Mouse (Mus musculus): ENCODE results near the gene Mical2. TPM values are rescaled to one million over a fixed set of nuclear protein-coding genes. Genes with fewer than 3 reads are reported as not detected.

Mical2 gene
- polyA plus RNA-seq, 1 experiment from 2014 or later = 15.3 TPM

- no peak for TF ChIP-seq CTCF (IDR thresholded peaks at IDR 0.05; ENCODE audit: low read depth)
- Histone ChIP-seq H3K9ac (no peak overlapping the region), H3K9me3 (ENCODE audit: low read depth, low read length) (no peaks in the 10 kb centered on the region), H3K4me2 (no peak overlapping the region), H3K4me1 (ENCODE audit: insufficient read depth) (peaks cover 7% of the 10 kb centered on the region; the same call in 1 of the 2 replicates), H3K4me3 (ENCODE audit: low read depth, low read length) (no peak overlapping the region), H3K36me3 (ENCODE audit: insufficient read depth) (no peaks in the 10 kb centered on the region), H3K27ac (ENCODE audit: low read depth) (no peak overlapping the region), H3K27me3 (ENCODE audit: insufficient read depth, low read length) (no peaks in the 10 kb centered on the region)
- 77% methylated on average over 5 of the region's 5 CpGs for WGBS
- DNase-seq (no peak), ATAC-seq (ENCODE audit: insufficient read depth) (no peak)
Measured at GRCm38 (mm10) chr7:112261121-112261520, 35.5 kb downstream of the Mical2 start.

GRCm38 (mm10) chr7:112267266-112267665 lies 41.6 kb downstream of the Mical2 start:
- TF ChIP-seq CTCF (IDR thresholded peaks at IDR 0.05; ENCODE audit: low read depth) = no peak
- WGBS = 64% methylated on average over 5 of the region's 5 CpGs

GRCm38 (mm10) chr7:112268761-112269425 lies 43.2 kb downstream of the Mical2 start:
- DNase-seq = peak; percentile 63
- Histone ChIP-seq H3K27ac (ENCODE audit: low read depth) (peak overlapping the region; percentile 91), H3K4me3 (ENCODE audit: low read depth, low read length) (no peak overlapping the region), H3K4me1 (ENCODE audit: insufficient read depth) (peaks cover 23% of the 10 kb centered on the region), H3K27me3 (ENCODE audit: insufficient read depth, low read length) (no peaks in the 10 kb centered on the region), H3K4me2 (no peak overlapping the region), H3K9me3 (ENCODE audit: low read depth, low read length) (no peaks in the 10 kb centered on the region), H3K36me3 (ENCODE audit: insufficient read depth) (peaks cover 4% of the 10 kb centered on the region; the same call in 1 of the 2 replicates), H3K9ac (no peak overlapping the region)
- WGBS = 54% methylated on average over 15 of the region's 15 CpGs
- peak; percentile 30; the same call in 1 of the 2 replicates for ATAC-seq (ENCODE audit: insufficient read depth)
- no peak for TF ChIP-seq CTCF (IDR thresholded peaks at IDR 0.05; ENCODE audit: low read depth)

More at GRCm38 (mm10) chr7:112267266-112267665, 41.6 kb downstream of the Mical2 start:
- DNase-seq (no peak), ATAC-seq (ENCODE audit: insufficient read depth) (no peak)
- peaks cover 21% of the 10 kb centered on the region for H3K4me1 ChIP-seq (ENCODE audit: insufficient read depth)
- no peaks in the 10 kb centered on the region for H3K9me3 ChIP-seq (ENCODE audit: low read depth, low read length)
- no peak overlapping the region for H3K4me3 ChIP-seq (ENCODE audit: low read depth, low read length)
- H3K4me2 ChIP-seq = no peak overlapping the region
- no peaks in the 10 kb centered on the region for H3K27me3 ChIP-seq (ENCODE audit: insufficient read depth, low read length)
- no peak overlapping the region for H3K27ac ChIP-seq (ENCODE audit: low read depth)
- H3K36me3 ChIP-seq (ENCODE audit: insufficient read depth) = peaks cover 4% of the 10 kb centered on the region; the same call in 1 of the 2 replicates
- no peak overlapping the region for H3K9ac ChIP-seq

- Histone ChIP-seq H3K4me2 (no peak overlapping the region), H3K36me3 (ENCODE audit: insufficient read depth) (peaks cover 4% of the 10 kb centered on the region; the same call in 1 of the 2 replicates), H3K27me3 (ENCODE audit: insufficient read depth, low read length) (no peaks in the 10 kb centered on the region), H3K4me3 (ENCODE audit: low read depth, low read length) (no peak overlapping the region), H3K27ac (ENCODE audit: low read depth) (peak overlapping the region; percentile 91), H3K4me1 (ENCODE audit: insufficient read depth) (peaks cover 30% of the 10 kb centered on the region), H3K9ac (no peak overlapping the region), H3K9me3 (ENCODE audit: low read depth, low read length) (no peaks in the 10 kb centered on the region)
- ATAC-seq (ENCODE audit: insufficient read depth) = 0 out of 2 replicates have a peak, but pooled peaks have one; percentile 28
- 50% methylated on average over 5 of the region's 5 CpGs for WGBS
- no peak for TF ChIP-seq CTCF (IDR thresholded peaks at IDR 0.05; ENCODE audit: low read depth)
- peak; percentile 74 for DNase-seq
Measured at GRCm38 (mm10) chr7:112270870-112271269, 45.2 kb downstream of the Mical2 start.

- ATAC-seq (ENCODE audit: insufficient read depth) (no peak), DNase-seq (no peak)
- TF ChIP-seq CTCF (IDR thresholded peaks at IDR 0.05; ENCODE audit: low read depth) = no peak
- H3K36me3 ChIP-seq (ENCODE audit: insufficient read depth) = peaks cover 4% of the 10 kb centered on the region; the same call in 1 of the 2 replicates
- no peak overlapping the region for H3K4me3 ChIP-seq (ENCODE audit: low read depth, low read length)
- H3K9ac ChIP-seq = no peak overlapping the region
- H3K4me2 ChIP-seq = no peak overlapping the region
- peaks cover 37% of the 10 kb centered on the region for H3K4me1 ChIP-seq (ENCODE audit: insufficient read depth)
- no peaks in the 10 kb centered on the region for H3K27me3 ChIP-seq (ENCODE audit: insufficient read depth, low read length)
- 0 out of 2 replicates have a peak overlapping the region, but pooled peaks have one; percentile 37 for H3K27ac ChIP-seq (ENCODE audit: low read depth)
- 65% methylated on average over 3 of the region's 3 CpGs for WGBS
- no peaks in the 10 kb centered on the region for H3K9me3 ChIP-seq (ENCODE audit: low read depth, low read length)
Measured at GRCm38 (mm10) chr7:112271627-112272026, 46.0 kb downstream of the Mical2 start.

- H3K4me3 ChIP-seq (ENCODE audit: low read depth, low read length) = no peak overlapping the region
- DNase-seq (no peak), ATAC-seq (ENCODE audit: insufficient read depth) (no peak)
- WGBS = 74% methylated on average over 5 of the region's 5 CpGs
- TF ChIP-seq CTCF (IDR thresholded peaks at IDR 0.05; ENCODE audit: low read depth) = no peak
- H3K36me3 ChIP-seq (ENCODE audit: insufficient read depth) = peaks cover 4% of the 10 kb centered on the region; the same call in 1 of the 2 replicates
- peaks cover 39% of the 10 kb centered on the region for H3K4me1 ChIP-seq (ENCODE audit: insufficient read depth)
- no peaks in the 10 kb centered on the region for H3K27me3 ChIP-seq (ENCODE audit: insufficient read depth, low read length)
- no peak overlapping the region for H3K27ac ChIP-seq (ENCODE audit: low read depth)
- H3K4me2 ChIP-seq = no peak overlapping the region
- no peak overlapping the region for H3K9ac ChIP-seq
- no peaks in the 10 kb centered on the region for H3K9me3 ChIP-seq (ENCODE audit: low read depth, low read length)
Measured at GRCm38 (mm10) chr7:112272692-112273091, 47.0 kb downstream of the Mical2 start.

GRCm38 (mm10) chr7:112273451-112273850 lies 47.8 kb downstream of the Mical2 start:
- H3K9me3 ChIP-seq (ENCODE audit: low read depth, low read length) = no peaks in the 10 kb centered on the region
- H3K36me3 ChIP-seq (ENCODE audit: insufficient read depth) = peaks cover 4% of the 10 kb centered on the region; the same call in 1 of the 2 replicates
- DNase-seq (peak; percentile 29), ATAC-seq (ENCODE audit: insufficient read depth) (no peak)
- H3K27ac ChIP-seq (ENCODE audit: low read depth) = peak overlapping the region; percentile 70; the same call in 1 of the 2 replicates
- no peak overlapping the region for H3K4me2 ChIP-seq
- TF ChIP-seq CTCF (IDR thresholded peaks at IDR 0.05; ENCODE audit: low read depth) = no peak
- no peak overlapping the region for H3K4me3 ChIP-seq (ENCODE audit: low read depth, low read length)
- peaks cover 39% of the 10 kb centered on the region for H3K4me1 ChIP-seq (ENCODE audit: insufficient read depth)
- WGBS = 51% methylated on average over 6 of the region's 6 CpGs
- H3K9ac ChIP-seq = no peak overlapping the region
- H3K27me3 ChIP-seq (ENCODE audit: insufficient read depth, low read length) = no peaks in the 10 kb centered on the region

Data from lung, embryonic 14.5 days (tissue).